Mouse (Mus musculus) midbrain, embryonic 13.5 days (tissue): ENCODE data around the gene Rps11. TPM values are rescaled to one million over a fixed set of nuclear protein-coding genes. Genes with fewer than 3 reads are reported as not detected.

Experiments
- ATAC-seq: fragments of 200-750 bp; cut with Nextera tagmentation; 2 replicates; pipeline ENCODE4 v1.8.0; 2017; ENCODE audit warnings: mild to moderate bottlenecking, moderate TSS enrichment, moderate library complexity
- H3K27ac ChIP-seq: fragments of 300-500 bp; sonication (generic); 2 replicates; pipeline ENCODE4 v1.5.1; 2015; ENCODE audit warnings: inconsistent platforms, mild to moderate bottlenecking, moderate library complexity
- H3K27me3 ChIP-seq: fragments of 300-500 bp; sonication (generic); 2 replicates; pipeline ENCODE4 v1.6.1; 2015; ENCODE audit warnings: mild to moderate bottlenecking, inconsistent platforms
- H3K36me3 ChIP-seq: fragments of 300-500 bp; sonication (generic); 2 replicates; pipeline ENCODE4 v1.6.1; 2015; ENCODE audit warnings: mild to moderate bottlenecking, inconsistent platforms
- H3K4me1 ChIP-seq: fragments of 300-500 bp; sonication (generic); replicated peaks from 2 replicates; pipeline ENCODE4 v1.6.1; 2015; ENCODE audit warnings: inconsistent platforms
- H3K4me2 ChIP-seq: fragments of 300-500 bp; sonication (generic); replicated peaks from 2 replicates; pipeline ENCODE4 v1.6.1; 2015; ENCODE audit warnings: moderate library complexity, mild to moderate bottlenecking, inconsistent platforms
- H3K4me3 ChIP-seq: fragments of 300-500 bp; sonication (generic); replicated peaks from 2 replicates; pipeline ENCODE4 v1.5.1; 2015; ENCODE audit warnings: mild to moderate bottlenecking, inconsistent platforms
- H3K9ac ChIP-seq: fragments of 300-500 bp; sonication (generic); replicated peaks from 2 replicates; pipeline ENCODE4 v1.6.1; 2015; ENCODE audit warnings: mild to moderate bottlenecking, inconsistent platforms
- H3K9me3 ChIP-seq: fragments of 300-500 bp; sonication (generic); 2 replicates; pipeline ENCODE4 v1.6.1; 2016; ENCODE audit warnings: mild to moderate bottlenecking, inconsistent platforms
- WGBS: fragments of 180-500 bp; shearing (Covaris S2); methylation state at CpG from one replicate; pipeline ENCODE4 v1.1.7; 2015; 5-methylcytosine and 5-hydroxymethylcytosine counted together
- polyA plus RNA-seq: library from polyadenylated mRNA; unstranded; fragments of >200 nt; fragmentation: Nextera tagmentation; extraction: Ambion mirVana; gene quantifications from 2 replicates; pipeline ENCODE4 v1.2.1, GENCODE M21; 2015

The Rps11 gene
- polyA plus RNA-seq, 1 experiment from 2014 or later, result 1,074 TPM

DNA sequence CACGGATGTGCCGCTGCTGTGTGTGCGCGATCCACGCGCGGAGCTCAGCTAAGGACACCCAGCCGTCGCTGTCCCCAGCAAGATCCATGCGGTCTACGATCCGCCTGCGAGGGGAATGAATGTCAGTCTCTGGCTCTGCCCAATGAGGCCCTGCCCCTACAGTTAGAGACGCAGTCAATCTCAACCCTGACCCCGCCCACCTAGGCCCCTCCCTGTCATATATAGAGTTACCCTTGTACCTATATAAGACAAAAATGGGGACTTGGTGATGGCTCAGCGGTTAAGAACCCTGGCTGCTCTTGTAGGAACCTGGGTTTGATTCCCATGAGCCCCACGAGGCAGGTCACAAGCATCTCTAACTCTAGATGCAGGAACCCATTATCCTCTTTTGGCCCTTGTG is 35.6 kb downstream of the Rps11 start:
- peaks cover 24% of the 10 kb centered on the region for H3K36me3 ChIP-seq
- no peak overlapping the region for H3K9ac ChIP-seq
- ATAC-seq, result no peak
- H3K9me3 ChIP-seq, result no peaks in the 10 kb centered on the region
- 0 out of 2 replicates have a peak, but pooled peaks cover 5% of the 10 kb centered on the region for H3K27me3 ChIP-seq
- H3K4me2 ChIP-seq, result no peak overlapping the region
- no peak overlapping the region for H3K27ac ChIP-seq
- WGBS, result 95% methylated on average over 17 of the region's 17 CpGs
- peaks cover 13% of the 10 kb centered on the region for H3K4me1 ChIP-seq
- H3K4me3 ChIP-seq, result no peak overlapping the region

DNA sequence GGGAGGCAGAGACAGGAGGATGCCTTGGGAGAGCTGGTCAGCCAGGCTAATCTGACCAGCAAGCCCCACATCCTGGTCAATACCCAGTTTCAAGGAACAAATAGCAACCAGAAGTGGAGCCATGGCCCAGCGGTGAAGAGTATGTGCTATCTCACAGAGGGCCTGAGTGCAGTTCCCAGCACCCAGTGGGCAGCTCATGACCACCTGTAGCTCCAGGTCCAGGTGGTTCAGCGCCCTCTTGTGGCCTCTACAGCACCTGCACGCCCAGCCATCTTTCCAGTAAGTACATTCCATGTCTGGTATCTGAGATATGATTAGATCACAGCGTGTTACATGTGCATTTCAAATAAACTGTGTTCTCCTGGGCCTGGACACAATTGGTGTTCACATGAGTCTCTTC is 38.2 kb downstream of the Rps11 start:
- no peak overlapping the region for H3K4me3 ChIP-seq
- no peak overlapping the region for H3K9ac ChIP-seq
- no peaks in the 10 kb centered on the region for H3K27me3 ChIP-seq
- H3K4me1 ChIP-seq, result peaks cover 2% of the 10 kb centered on the region; the same call in 1 of the 2 replicates
- H3K27ac ChIP-seq, result no peak overlapping the region
- H3K4me2 ChIP-seq, result no peak overlapping the region
- no peaks in the 10 kb centered on the region for H3K9me3 ChIP-seq
- no peak for ATAC-seq
- 80% methylated on average over 4 of the region's 4 CpGs for WGBS
- peaks cover 28% of the 10 kb centered on the region for H3K36me3 ChIP-seq

DNA sequence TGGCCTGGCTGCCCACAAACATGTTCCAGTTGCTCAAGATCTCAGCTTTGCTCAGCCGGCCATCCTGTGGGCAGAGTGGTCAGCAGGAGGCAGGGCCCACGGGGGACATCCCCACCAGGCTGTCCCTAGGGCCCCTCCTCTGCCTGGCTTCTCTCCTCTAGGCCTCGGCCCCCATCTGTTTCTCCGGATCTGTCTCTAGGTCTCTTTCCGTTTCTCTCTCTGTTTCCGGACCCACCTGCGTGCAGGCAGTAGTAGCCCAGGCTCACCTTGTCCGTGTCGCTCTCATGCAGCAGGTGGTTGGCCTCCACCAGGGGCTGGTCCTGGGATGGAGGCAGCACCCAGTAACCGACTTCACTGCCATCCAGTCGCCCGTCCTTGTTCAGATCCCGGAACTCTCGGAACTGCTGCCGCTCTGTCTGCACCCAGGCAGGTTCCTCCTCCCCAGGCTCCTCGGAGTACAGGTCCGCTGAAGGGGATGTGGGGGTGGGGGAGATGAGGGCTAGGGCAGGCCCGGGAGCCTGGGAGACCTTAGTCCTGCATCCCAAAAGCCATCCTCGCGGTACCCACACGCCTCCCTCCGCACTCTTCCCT is 40.8 kb downstream of the Rps11 start:
- H3K4me2 ChIP-seq, result no peak overlapping the region
- no peak for ATAC-seq
- no peaks in the 10 kb centered on the region for H3K9me3 ChIP-seq
- H3K4me3 ChIP-seq, result no peak overlapping the region
- no peaks in the 10 kb centered on the region for H3K27me3 ChIP-seq
- peaks cover 28% of the 10 kb centered on the region for H3K36me3 ChIP-seq
- 87% methylated on average over 22 of the region's 22 CpGs for WGBS
- no peak overlapping the region for H3K27ac ChIP-seq
- no peak overlapping the region for H3K9ac ChIP-seq
- H3K4me1 ChIP-seq, result 0 out of 2 replicates have a peak, but pooled peaks cover 4% of the 10 kb centered on the region

DNA sequence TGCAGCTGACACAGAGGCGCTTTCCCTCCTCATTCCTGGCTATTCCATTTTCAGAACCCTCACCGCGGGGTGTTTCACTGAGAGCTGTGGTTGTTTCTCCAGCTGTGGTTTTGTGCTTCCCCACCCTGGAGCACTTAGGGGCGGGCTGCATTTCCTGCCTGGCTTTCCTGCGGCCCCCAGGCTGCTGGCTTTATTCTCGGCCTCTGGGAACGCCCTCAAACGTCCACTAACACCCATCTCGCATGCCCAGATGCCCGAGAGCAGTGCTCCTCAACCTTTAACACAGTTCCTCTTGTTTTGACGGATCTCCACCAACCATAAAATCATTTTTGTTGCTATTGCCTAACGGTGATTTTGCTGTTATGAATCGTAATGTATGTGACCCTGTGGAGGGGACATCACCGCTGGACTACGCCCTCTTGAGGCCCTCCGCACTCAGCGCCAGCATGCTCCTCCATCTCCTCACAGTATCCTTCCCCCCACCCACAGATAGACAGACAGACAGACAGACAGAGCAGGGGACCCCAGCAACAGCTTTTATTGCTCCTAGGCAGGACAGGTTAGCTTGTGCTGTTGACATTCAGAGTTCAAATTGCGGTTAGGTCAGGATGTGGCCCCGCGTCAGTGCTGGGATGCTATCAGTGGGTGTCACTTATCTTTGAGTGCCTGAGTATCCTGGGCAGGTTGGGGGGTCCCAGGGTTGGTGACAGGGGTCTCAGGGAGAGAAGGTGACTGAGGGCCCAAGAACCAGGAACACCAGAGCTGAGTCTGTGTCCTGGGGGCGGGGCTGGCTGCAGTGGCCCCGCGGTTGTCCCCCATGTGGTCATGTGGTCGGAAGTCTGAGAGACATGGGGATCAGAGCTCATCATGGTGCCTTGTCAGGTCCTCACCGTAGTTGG is 41.6 kb downstream of the Rps11 start:
- H3K4me3 ChIP-seq, result no peak overlapping the region
- no peaks in the 10 kb centered on the region for H3K27me3 ChIP-seq
- H3K4me1 ChIP-seq, result 0 out of 2 replicates have a peak, but pooled peaks cover 4% of the 10 kb centered on the region
- peaks cover 30% of the 10 kb centered on the region for H3K36me3 ChIP-seq
- ATAC-seq, result no peak
- H3K9ac ChIP-seq, result no peak overlapping the region
- no peak overlapping the region for H3K4me2 ChIP-seq
- no peak overlapping the region for H3K27ac ChIP-seq
- WGBS, result 79% methylated on average over 25 of the region's 25 CpGs
- H3K9me3 ChIP-seq, result no peaks in the 10 kb centered on the region

DNA sequence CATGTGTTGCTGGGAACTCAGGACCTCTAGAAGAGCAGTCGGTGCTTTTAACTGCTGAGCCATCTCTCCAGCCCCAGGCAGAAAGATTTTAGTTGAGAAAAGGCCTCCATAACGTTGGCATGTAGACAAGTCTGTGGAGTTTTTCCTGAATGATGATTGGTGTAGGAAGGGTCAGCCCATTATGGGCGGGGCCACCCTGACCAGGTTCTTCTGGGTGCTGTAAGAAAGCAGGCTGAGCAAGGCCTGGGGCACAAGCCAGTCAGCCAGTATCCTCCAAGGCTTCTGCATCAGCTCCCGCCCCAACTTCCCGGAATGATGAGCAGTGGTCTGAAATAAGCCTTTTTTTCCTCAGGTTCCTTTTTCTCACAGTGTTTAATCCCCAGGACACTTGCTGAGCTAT is 43.2 kb downstream of the Rps11 start:
- Histone ChIP-seq H3K4me2 (no peak overlapping the region), H3K4me1 (0 out of 2 replicates have a peak, but pooled peaks cover 4% of the 10 kb centered on the region), H3K36me3 (peaks cover 31% of the 10 kb centered on the region), H3K9me3 (no peaks in the 10 kb centered on the region), H3K9ac (no peak overlapping the region), H3K4me3 (no peak overlapping the region), H3K27ac (no peak overlapping the region), H3K27me3 (no peaks in the 10 kb centered on the region)
- 45% methylated on average over 5 of the region's 5 CpGs for WGBS
- ATAC-seq, result no peak

DNA sequence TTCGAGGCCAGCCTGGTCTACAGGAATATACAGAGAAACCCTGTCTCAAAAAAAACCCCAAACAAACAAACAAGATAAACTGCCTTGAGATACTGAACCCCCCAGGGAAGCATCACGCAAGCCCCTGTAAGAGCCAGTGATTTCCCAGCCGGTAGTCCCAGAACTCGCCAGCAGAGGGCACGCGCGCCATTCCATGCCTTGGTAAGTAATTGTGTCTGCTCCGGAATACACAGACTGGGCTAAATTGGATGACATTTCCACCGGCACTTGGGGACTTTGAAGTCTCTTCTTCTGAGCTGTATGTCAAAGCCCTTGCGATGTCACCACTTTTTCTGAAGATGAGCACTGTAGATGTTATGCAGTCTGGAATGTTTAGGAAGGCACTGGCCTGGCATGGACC is 44.4 kb downstream of the Rps11 start:
- 2% methylated on average over 10 of the region's 10 CpGs for WGBS
- Histone ChIP-seq H3K9me3 (no peaks in the 10 kb centered on the region), H3K27me3 (no peaks in the 10 kb centered on the region), H3K27ac (no peak overlapping the region), H3K9ac (no peak overlapping the region), H3K4me2 (no peak overlapping the region), H3K4me1 (0 out of 2 replicates have a peak, but pooled peaks cover 4% of the 10 kb centered on the region), H3K4me3 (no peak overlapping the region), H3K36me3 (peaks cover 40% of the 10 kb centered on the region)
- peak; percentile 38 for ATAC-seq

DNA sequence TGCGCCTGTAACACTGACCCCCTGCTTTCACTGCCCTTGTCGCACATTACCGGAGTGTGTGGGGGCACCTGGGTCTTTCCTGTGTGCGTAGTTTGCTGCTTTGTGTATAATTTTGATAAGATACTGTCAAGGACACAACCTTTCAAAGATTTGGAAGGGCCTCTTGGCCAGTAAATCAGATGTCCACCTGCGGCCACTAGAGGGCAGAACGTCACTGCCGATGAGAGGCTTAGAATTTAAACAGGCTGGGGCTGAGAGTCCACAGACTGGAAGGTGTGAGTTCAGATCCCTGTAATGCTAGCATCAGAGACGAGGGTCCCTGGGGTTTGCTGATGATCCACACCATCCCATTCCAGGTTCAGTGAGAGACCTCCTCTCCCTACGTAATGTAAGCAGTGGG is 45.7 kb downstream of the Rps11 start:
- Histone ChIP-seq H3K9me3 (no peaks in the 10 kb centered on the region), H3K9ac (no peak overlapping the region), H3K27me3 (no peaks in the 10 kb centered on the region), H3K27ac (no peak overlapping the region), H3K4me2 (no peak overlapping the region), H3K36me3 (peaks cover 45% of the 10 kb centered on the region), H3K4me1 (0 out of 2 replicates have a peak, but pooled peaks cover 4% of the 10 kb centered on the region), H3K4me3 (no peak overlapping the region)
- 39% methylated on average over 9 of the region's 9 CpGs for WGBS
- 0 out of 2 replicates have a peak, but pooled peaks have one; percentile 37 for ATAC-seq

DNA sequence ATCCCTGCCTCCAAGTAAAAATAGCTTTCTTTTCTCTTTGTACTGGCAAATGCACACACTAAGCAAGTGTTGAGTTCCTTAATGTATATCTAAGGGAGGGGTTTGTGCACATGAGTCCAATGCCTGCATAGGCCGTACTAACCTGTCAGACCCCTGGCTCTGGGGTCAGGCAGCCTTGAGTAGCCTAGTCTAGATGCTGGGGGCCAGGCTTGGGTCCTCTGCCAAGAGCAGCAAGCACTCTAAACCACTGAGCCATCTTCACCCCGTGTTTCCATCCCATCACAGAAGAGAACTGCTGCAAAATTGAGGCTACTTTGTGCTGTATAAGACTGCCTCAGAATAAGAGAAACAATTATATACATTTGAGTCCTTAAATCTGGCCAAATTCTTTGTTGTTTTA is 46.4 kb downstream of the Rps11 start:
- Histone ChIP-seq H3K27ac (no peak overlapping the region), H3K9ac (no peak overlapping the region), H3K4me3 (no peak overlapping the region), H3K9me3 (no peaks in the 10 kb centered on the region), H3K36me3 (peaks cover 43% of the 10 kb centered on the region), H3K4me2 (no peak overlapping the region), H3K27me3 (no peaks in the 10 kb centered on the region), H3K4me1 (0 out of 2 replicates have a peak, but pooled peaks cover 4% of the 10 kb centered on the region)
- no peak for ATAC-seq
- 92% methylated on average over 2 of the region's 2 CpGs for WGBS

DNA sequence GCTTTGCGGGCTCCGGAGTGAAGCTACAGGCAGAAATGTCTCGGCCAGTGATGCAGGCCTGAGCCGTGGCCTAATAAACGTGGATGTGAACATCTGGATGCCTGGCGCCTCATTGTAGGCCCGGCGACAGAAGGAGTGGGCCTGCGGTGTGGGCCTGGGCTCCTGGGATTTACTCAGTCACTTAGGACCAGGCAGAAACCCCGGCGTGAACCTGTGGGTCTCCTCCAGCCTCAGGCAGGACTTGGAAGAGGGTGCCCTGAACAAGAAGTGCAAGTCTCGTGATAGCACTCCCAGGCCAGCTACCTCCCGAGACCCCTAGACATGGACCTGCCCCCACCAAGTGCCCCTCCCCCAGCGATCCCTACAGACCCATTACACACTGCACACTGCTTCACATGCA is 46.9 kb downstream of the Rps11 start:
- WGBS, result 88% methylated on average over 14 of the region's 14 CpGs
- H3K9me3 ChIP-seq, result no peaks in the 10 kb centered on the region
- H3K4me3 ChIP-seq, result no peak overlapping the region
- no peak overlapping the region for H3K9ac ChIP-seq
- H3K36me3 ChIP-seq, result peaks cover 43% of the 10 kb centered on the region
- H3K4me1 ChIP-seq, result 0 out of 2 replicates have a peak, but pooled peaks cover 4% of the 10 kb centered on the region
- no peak overlapping the region for H3K4me2 ChIP-seq
- ATAC-seq, result no peak
- H3K27me3 ChIP-seq, result no peaks in the 10 kb centered on the region
- H3K27ac ChIP-seq, result no peak overlapping the region

DNA sequence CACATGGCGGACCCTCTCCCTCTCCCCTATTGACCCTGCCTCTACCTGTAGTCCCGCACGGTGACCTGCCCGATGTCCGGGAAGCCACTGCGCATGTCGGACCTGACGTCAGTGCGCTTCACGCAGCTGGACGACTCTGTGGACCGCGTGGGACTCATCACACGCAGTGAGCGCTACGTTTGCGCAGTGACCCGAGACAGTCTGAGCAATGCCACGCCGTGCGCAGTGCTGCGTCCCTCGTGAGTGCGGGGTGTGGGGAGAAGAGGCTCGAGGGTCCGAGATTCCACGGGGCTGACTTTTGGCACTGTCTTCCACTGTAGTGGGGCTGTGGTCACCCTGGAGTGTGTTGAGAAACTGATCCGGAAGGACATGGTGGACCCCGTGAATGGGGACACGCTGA is 47.7 kb downstream of the Rps11 start:
- 91% methylated on average over 30 of the region's 30 CpGs for WGBS
- ATAC-seq, result no peak
- H3K4me1 ChIP-seq, result 0 out of 2 replicates have a peak, but pooled peaks cover 4% of the 10 kb centered on the region

DNA sequence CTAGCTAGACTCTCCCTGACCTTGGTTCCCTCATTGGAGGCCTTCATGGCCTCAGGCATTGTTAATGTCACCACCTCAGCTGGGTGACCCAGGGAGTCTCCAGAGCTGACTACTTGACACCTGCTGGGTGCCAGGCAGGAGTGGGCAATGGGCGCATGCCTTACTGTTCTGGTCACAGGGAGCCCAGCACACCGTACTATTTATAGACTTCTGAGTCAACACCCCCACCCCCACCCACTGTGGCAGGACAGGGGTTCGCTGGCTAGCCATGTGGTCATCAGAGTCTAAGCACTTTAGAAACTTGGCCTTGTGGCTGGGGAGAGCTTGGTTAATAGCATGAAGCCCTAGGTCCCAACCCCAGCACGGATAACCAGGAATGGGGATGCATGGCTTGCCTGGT is 48.8 kb downstream of the Rps11 start:
- Histone ChIP-seq H3K4me2 (no peak overlapping the region), H3K9ac (no peak overlapping the region), H3K36me3 (peaks cover 43% of the 10 kb centered on the region), H3K4me3 (no peak overlapping the region), H3K4me1 (0 out of 2 replicates have a peak, but pooled peaks cover 4% of the 10 kb centered on the region), H3K27me3 (no peaks in the 10 kb centered on the region), H3K27ac (no peak overlapping the region), H3K9me3 (no peaks in the 10 kb centered on the region)
- ATAC-seq, result no peak
- 92% methylated on average over 4 of the region's 4 CpGs for WGBS

More for the DNA sequence above, 47.7 kb downstream of the Rps11 start:
- no peak overlapping the region for H3K9ac ChIP-seq
- H3K36me3 ChIP-seq, result peaks cover 43% of the 10 kb centered on the region
- H3K27ac ChIP-seq, result no peak overlapping the region
- H3K9me3 ChIP-seq, result no peaks in the 10 kb centered on the region
- H3K4me3 ChIP-seq, result no peak overlapping the region
- H3K27me3 ChIP-seq, result no peaks in the 10 kb centered on the region
- H3K4me2 ChIP-seq, result no peak overlapping the region

DNA sequence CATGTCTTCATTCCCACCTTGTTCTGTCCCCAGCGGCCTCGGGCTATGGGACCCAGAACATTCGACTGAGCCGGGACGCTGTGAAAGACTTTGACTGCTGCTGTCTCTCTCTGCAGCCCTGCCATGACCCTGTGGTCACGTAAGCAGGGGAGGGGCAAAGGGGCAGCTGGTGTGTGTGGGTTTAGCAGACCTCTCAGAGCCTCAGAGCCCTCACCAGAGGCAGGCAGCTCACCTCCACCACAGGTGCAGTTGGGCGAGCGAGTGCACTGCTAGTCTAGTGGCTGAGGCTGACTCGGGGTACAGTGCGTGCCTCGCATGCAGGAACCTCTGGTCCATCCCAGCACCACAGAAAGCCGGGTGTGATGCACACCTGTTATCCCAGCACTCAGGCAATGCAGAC is 50.3 kb downstream of the Rps11 start:
- no peak overlapping the region for H3K4me3 ChIP-seq
- H3K9me3 ChIP-seq, result no peaks in the 10 kb centered on the region
- no peaks in the 10 kb centered on the region for H3K4me1 ChIP-seq
- ATAC-seq, result no peak
- H3K36me3 ChIP-seq, result peaks cover 43% of the 10 kb centered on the region
- H3K27me3 ChIP-seq, result no peaks in the 10 kb centered on the region
- WGBS, result 93% methylated on average over 12 of the region's 12 CpGs
- no peak overlapping the region for H3K4me2 ChIP-seq
- H3K9ac ChIP-seq, result peak overlapping the region; percentile 28; the same call in 1 of the 2 replicates
- no peak overlapping the region for H3K27ac ChIP-seq
